Mouse (Mus musculus): Measurements from ENCODE around the gene Paqr9. TPM values are rescaled to one million over a fixed set of nuclear protein-coding genes. Genes with fewer than 3 reads are reported as not detected.

The Paqr9 gene
- polyA plus RNA-seq, 1 experiment from 2014 or later, result 6.1 TPM

GRCm38 (mm10) chr9:95521566-95521965, 37.9 kb upstream of the Paqr9 start:
- Histone ChIP-seq H3K27me3 (replicated peaks; ENCODE audit: control insufficient read depth, insufficient read depth, low read length) (no peaks in the 10 kb centered on the region), H3K9me3 (ENCODE audit: control insufficient read depth, low read length) (no peaks in the 10 kb centered on the region), H3K4me1 (ENCODE audit: control insufficient read depth, insufficient read depth, low read depth, low read length) (no peaks in the 10 kb centered on the region), H3K36me3 (ENCODE audit: control insufficient read depth, insufficient read depth, low read length) (no peaks in the 10 kb centered on the region), H3K9ac (ENCODE audit: low read depth, low read length) (no peak overlapping the region), H3K27ac (ENCODE audit: low read depth, low read length) (no peak overlapping the region), H3K4me3 (ENCODE audit: low read length) (no peak overlapping the region), H3K4me2 (ENCODE audit: low read length) (no peak overlapping the region)
- no peak for ATAC-seq
- WGBS, result 47% methylated on average over 10 of the region's 10 CpGs

GRCm38 (mm10) chr9:95522561-95522960, 36.9 kb upstream of the Paqr9 start:
- no peak overlapping the region for H3K4me2 ChIP-seq (ENCODE audit: low read length)
- WGBS, result 88% methylated on average over 2 of the region's 2 CpGs
- no peaks in the 10 kb centered on the region for H3K9me3 ChIP-seq (ENCODE audit: control insufficient read depth, low read length)
- no peak for ATAC-seq
- H3K27me3 ChIP-seq (replicated peaks; ENCODE audit: control insufficient read depth, insufficient read depth, low read length), result no peaks in the 10 kb centered on the region
- H3K9ac ChIP-seq (ENCODE audit: low read depth, low read length), result no peak overlapping the region
- H3K4me3 ChIP-seq (ENCODE audit: low read length), result no peak overlapping the region
- no peak overlapping the region for H3K27ac ChIP-seq (ENCODE audit: low read depth, low read length)
- H3K36me3 ChIP-seq (ENCODE audit: control insufficient read depth, insufficient read depth, low read length), result no peaks in the 10 kb centered on the region
- no peaks in the 10 kb centered on the region for H3K4me1 ChIP-seq (ENCODE audit: control insufficient read depth, insufficient read depth, low read depth, low read length)

- ATAC-seq, result no peak
- Histone ChIP-seq H3K9ac (ENCODE audit: low read depth, low read length) (no peak overlapping the region), H3K27me3 (replicated peaks; ENCODE audit: control insufficient read depth, insufficient read depth, low read length) (no peaks in the 10 kb centered on the region), H3K4me2 (ENCODE audit: low read length) (no peak overlapping the region), H3K4me3 (ENCODE audit: low read length) (no peak overlapping the region), H3K9me3 (ENCODE audit: control insufficient read depth, low read length) (no peaks in the 10 kb centered on the region), H3K36me3 (ENCODE audit: control insufficient read depth, insufficient read depth, low read length) (no peaks in the 10 kb centered on the region), H3K4me1 (ENCODE audit: control insufficient read depth, insufficient read depth, low read depth, low read length) (no peaks in the 10 kb centered on the region), H3K27ac (ENCODE audit: low read depth, low read length) (no peak overlapping the region)
- WGBS, result 81% methylated on average over 6 of the region's 6 CpGs
Measured at GRCm38 (mm10) chr9:95525376-95525775, 34.1 kb upstream of the Paqr9 start.

DNA sequence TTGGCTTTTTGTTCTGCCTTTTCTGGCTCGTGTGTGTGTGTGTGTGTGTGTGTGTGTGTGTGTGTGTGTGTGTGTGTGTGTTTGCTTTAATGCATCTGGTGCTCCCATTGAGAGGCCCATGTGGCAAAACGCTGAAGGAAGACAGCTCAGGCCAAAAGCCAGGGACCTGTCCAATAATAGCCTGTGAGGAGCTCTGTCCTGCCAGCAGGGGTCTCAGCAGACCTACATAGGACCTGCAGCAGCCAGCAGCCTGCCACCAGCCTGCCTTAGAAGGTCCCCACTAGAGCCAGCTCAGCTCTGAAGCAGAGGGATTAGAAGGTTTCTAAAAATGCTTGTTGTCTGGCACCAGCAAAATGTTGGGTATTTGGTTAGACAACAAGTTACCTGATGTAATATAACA, 33.5 kb upstream of the Paqr9 start:
- ATAC-seq, result peak; percentile 89

GRCm38 (mm10) chr9:95527676-95528075, 31.8 kb upstream of the Paqr9 start:
- Histone ChIP-seq H3K9ac (ENCODE audit: low read depth, low read length) (no peak overlapping the region), H3K4me3 (ENCODE audit: low read length) (no peak overlapping the region), H3K4me1 (ENCODE audit: control insufficient read depth, insufficient read depth, low read depth, low read length) (no peaks in the 10 kb centered on the region), H3K9me3 (ENCODE audit: control insufficient read depth, low read length) (no peaks in the 10 kb centered on the region), H3K36me3 (ENCODE audit: control insufficient read depth, insufficient read depth, low read length) (no peaks in the 10 kb centered on the region), H3K27ac (ENCODE audit: low read depth, low read length) (no peak overlapping the region), H3K27me3 (replicated peaks; ENCODE audit: control insufficient read depth, insufficient read depth, low read length) (no peaks in the 10 kb centered on the region), H3K4me2 (ENCODE audit: low read length) (no peak overlapping the region)
- no peak for ATAC-seq
- 67% methylated on average over 2 of the region's 2 CpGs for WGBS

More for the DNA sequence above, 33.5 kb upstream of the Paqr9 start:
- Histone ChIP-seq H3K4me3 (ENCODE audit: low read length) (no peak overlapping the region), H3K9ac (ENCODE audit: low read depth, low read length) (no peak overlapping the region), H3K27ac (ENCODE audit: low read depth, low read length) (no peak overlapping the region), H3K9me3 (ENCODE audit: control insufficient read depth, low read length) (no peaks in the 10 kb centered on the region), H3K4me2 (ENCODE audit: low read length) (no peak overlapping the region), H3K4me1 (ENCODE audit: control insufficient read depth, insufficient read depth, low read depth, low read length) (no peaks in the 10 kb centered on the region), H3K27me3 (replicated peaks; ENCODE audit: control insufficient read depth, insufficient read depth, low read length) (no peaks in the 10 kb centered on the region), H3K36me3 (ENCODE audit: control insufficient read depth, insufficient read depth, low read length) (no peaks in the 10 kb centered on the region)
- WGBS, result 15% methylated on average over 2 of the region's 2 CpGs

GRCm38 (mm10) chr9:95531144-95531543, 28.3 kb upstream of the Paqr9 start:
- no peaks in the 10 kb centered on the region for H3K4me1 ChIP-seq (ENCODE audit: control insufficient read depth, insufficient read depth, low read depth, low read length)
- no peak overlapping the region for H3K27ac ChIP-seq (ENCODE audit: low read depth, low read length)
- H3K36me3 ChIP-seq (ENCODE audit: control insufficient read depth, insufficient read depth, low read length), result no peaks in the 10 kb centered on the region
- no peaks in the 10 kb centered on the region for H3K9me3 ChIP-seq (ENCODE audit: control insufficient read depth, low read length)
- H3K4me3 ChIP-seq (ENCODE audit: low read length), result no peak overlapping the region
- H3K9ac ChIP-seq (ENCODE audit: low read depth, low read length), result no peak overlapping the region
- no peak overlapping the region for H3K4me2 ChIP-seq (ENCODE audit: low read length)
- no peaks in the 10 kb centered on the region for H3K27me3 ChIP-seq (replicated peaks; ENCODE audit: control insufficient read depth, insufficient read depth, low read length)
- ATAC-seq, result no peak
- WGBS, result 47% methylated on average over 3 of the region's 3 CpGs

DNA sequence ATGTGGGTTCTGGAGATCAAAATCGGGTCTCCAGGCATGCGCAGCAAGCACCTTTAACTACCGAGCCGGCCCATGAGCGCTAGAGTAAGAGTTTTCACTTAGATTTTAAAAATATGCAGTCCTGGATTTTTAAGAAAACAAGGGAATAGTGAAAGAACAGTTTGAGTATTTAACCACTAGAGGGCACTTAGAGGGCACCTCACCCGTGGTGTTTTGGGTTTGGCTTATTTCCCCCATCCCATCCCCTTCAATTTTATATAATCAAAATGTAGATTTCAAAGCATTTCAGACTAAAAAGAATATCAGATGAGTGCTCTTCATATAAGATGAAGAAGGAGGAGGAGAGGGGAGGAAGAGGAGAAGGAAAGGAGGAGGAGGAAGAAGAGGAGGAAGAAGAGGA, 25.6 kb upstream of the Paqr9 start:
- Histone ChIP-seq H3K4me2 (ENCODE audit: low read length) (no peak overlapping the region), H3K4me3 (ENCODE audit: low read length) (no peak overlapping the region), H3K9ac (ENCODE audit: low read depth, low read length) (no peak overlapping the region), H3K27me3 (replicated peaks; ENCODE audit: control insufficient read depth, insufficient read depth, low read length) (no peaks in the 10 kb centered on the region), H3K36me3 (ENCODE audit: control insufficient read depth, insufficient read depth, low read length) (no peaks in the 10 kb centered on the region), H3K27ac (ENCODE audit: low read depth, low read length) (no peak overlapping the region), H3K9me3 (ENCODE audit: control insufficient read depth, low read length) (no peaks in the 10 kb centered on the region), H3K4me1 (ENCODE audit: control insufficient read depth, insufficient read depth, low read depth, low read length) (no peaks in the 10 kb centered on the region)
- 40% methylated on average over 6 of the region's 6 CpGs for WGBS
- ATAC-seq, result no peak

GRCm38 (mm10) chr9:95539176-95539800, 20.2 kb upstream of the Paqr9 start:
- Histone ChIP-seq H3K27me3 (replicated peaks; ENCODE audit: control insufficient read depth, insufficient read depth, low read length) (no peaks in the 10 kb centered on the region), H3K4me2 (ENCODE audit: low read length) (no peak overlapping the region), H3K9ac (ENCODE audit: low read depth, low read length) (no peak overlapping the region), H3K4me3 (ENCODE audit: low read length) (no peak overlapping the region), H3K36me3 (ENCODE audit: control insufficient read depth, insufficient read depth, low read length) (no peaks in the 10 kb centered on the region), H3K9me3 (ENCODE audit: control insufficient read depth, low read length) (no peaks in the 10 kb centered on the region), H3K27ac (ENCODE audit: low read depth, low read length) (no peak overlapping the region), H3K4me1 (ENCODE audit: control insufficient read depth, insufficient read depth, low read depth, low read length) (no peaks in the 10 kb centered on the region; the same call in 1 of the 2 replicates)
- no peak for ATAC-seq
- 58% methylated on average over 2 of the region's 2 CpGs for WGBS

- 67% methylated on average over 4 of the region's 4 CpGs for WGBS
- Histone ChIP-seq H3K9me3 (ENCODE audit: control insufficient read depth, low read length) (no peaks in the 10 kb centered on the region), H3K4me1 (ENCODE audit: control insufficient read depth, insufficient read depth, low read depth, low read length) (no peaks in the 10 kb centered on the region; the same call in 1 of the 2 replicates), H3K27me3 (replicated peaks; ENCODE audit: control insufficient read depth, insufficient read depth, low read length) (no peaks in the 10 kb centered on the region), H3K27ac (ENCODE audit: low read depth, low read length) (no peak overlapping the region), H3K4me2 (ENCODE audit: low read length) (no peak overlapping the region), H3K36me3 (ENCODE audit: control insufficient read depth, insufficient read depth, low read length) (no peaks in the 10 kb centered on the region), H3K9ac (ENCODE audit: low read depth, low read length) (no peak overlapping the region), H3K4me3 (ENCODE audit: low read length) (no peak overlapping the region)
- ATAC-seq, result no peak
Measured at GRCm38 (mm10) chr9:95540487-95540886, 19.0 kb upstream of the Paqr9 start.

GRCm38 (mm10) chr9:95541208-95541607, 18.2 kb upstream of the Paqr9 start:
- no peaks in the 10 kb centered on the region for H3K9me3 ChIP-seq (ENCODE audit: control insufficient read depth, low read length)
- H3K36me3 ChIP-seq (ENCODE audit: control insufficient read depth, insufficient read depth, low read length), result no peaks in the 10 kb centered on the region
- H3K9ac ChIP-seq (ENCODE audit: low read depth, low read length), result no peak overlapping the region
- H3K27ac ChIP-seq (ENCODE audit: low read depth, low read length), result no peak overlapping the region
- no peak for ATAC-seq
- H3K4me2 ChIP-seq (ENCODE audit: low read length), result no peak overlapping the region
- H3K4me3 ChIP-seq (ENCODE audit: low read length), result no peak overlapping the region
- no peaks in the 10 kb centered on the region; the same call in 1 of the 2 replicates for H3K4me1 ChIP-seq (ENCODE audit: control insufficient read depth, insufficient read depth, low read depth, low read length)
- H3K27me3 ChIP-seq (replicated peaks; ENCODE audit: control insufficient read depth, insufficient read depth, low read length), result no peaks in the 10 kb centered on the region
